Mouse (Mus musculus): ENCODE measurements around the gene Hebp1.
A peak's percentile ranks its signal among the peaks of the same experiment; 100 is the strongest.

The Hebp1 gene

GRCm38 (mm10) chr6:135162311-135162710 is 35.5 kb downstream of the Hebp1 start:
- DNase-seq (ENCODE audit: low spot score): no peak

GRCm38 (mm10) chr6:135161356-135161755 is 36.5 kb downstream of the Hebp1 start:
- no peak for DNase-seq (ENCODE audit: low spot score)

- DNase-seq (ENCODE audit: low spot score): no peak
Observed at GRCm38 (mm10) chr6:135158509-135158908, 39.3 kb downstream of the Hebp1 start.

- peak; percentile 16 for DNase-seq (ENCODE audit: low spot score)
Observed at GRCm38 (mm10) chr6:135157496-135157895, 40.3 kb downstream of the Hebp1 start.

- DNase-seq (ENCODE audit: low spot score): no peak
Observed at GRCm38 (mm10) chr6:135156597-135156996, 41.2 kb downstream of the Hebp1 start.

- no peak for DNase-seq (ENCODE audit: low spot score)
Observed at GRCm38 (mm10) chr6:135153719-135154118, 44.1 kb downstream of the Hebp1 start.

- peak; percentile 55 for DNase-seq (ENCODE audit: low spot score)
Observed at GRCm38 (mm10) chr6:135150311-135150710, 47.5 kb downstream of the Hebp1 start.

GRCm38 (mm10) chr6:135149722-135150121 is 48.1 kb downstream of the Hebp1 start:
- no peak for DNase-seq (ENCODE audit: low spot score)

- DNase-seq (ENCODE audit: low spot score): no peak
Observed at GRCm38 (mm10) chr6:135149175-135149574, 48.6 kb downstream of the Hebp1 start.

- DNase-seq (ENCODE audit: low spot score): peak; percentile 54
Observed at GRCm38 (mm10) chr6:135148506-135148905, 49.3 kb downstream of the Hebp1 start.

GRCm38 (mm10) chr6:135145976-135146375 is 51.8 kb downstream of the Hebp1 start:
- no peak for DNase-seq (ENCODE audit: low spot score)

- DNase-seq (ENCODE audit: low spot score): peak; percentile 74
Observed at GRCm38 (mm10) chr6:135144516-135144915, 53.3 kb downstream of the Hebp1 start.

- no peak for DNase-seq (ENCODE audit: low spot score)
Observed at GRCm38 (mm10) chr6:135143151-135143550, 54.7 kb downstream of the Hebp1 start.

GRCm38 (mm10) chr6:135141451-135142147 is 56.2 kb downstream of the Hebp1 start:
- no peak for DNase-seq (ENCODE audit: low spot score)

GRCm38 (mm10) chr6:135138746-135139145 is 59.1 kb downstream of the Hebp1 start:
- DNase-seq (ENCODE audit: low spot score): no peak

- DNase-seq (ENCODE audit: low spot score): peak; percentile 15
Observed at GRCm38 (mm10) chr6:135138207-135138606, 59.6 kb downstream of the Hebp1 start.

- no peak for DNase-seq (ENCODE audit: low spot score)
Observed at GRCm38 (mm10) chr6:135137736-135138135, 60.1 kb downstream of the Hebp1 start.

GRCm38 (mm10) chr6:135136439-135137161 is 61.2 kb downstream of the Hebp1 start:
- peak; percentile 62 for DNase-seq (ENCODE audit: low spot score)

- no peak for DNase-seq (ENCODE audit: low spot score)
Observed at GRCm38 (mm10) chr6:135135735-135136134, 62.1 kb downstream of the Hebp1 start.

GRCm38 (mm10) chr6:135133486-135133885 is 64.3 kb downstream of the Hebp1 start:
- no peak for DNase-seq (ENCODE audit: low spot score)

GRCm38 (mm10) chr6:135133086-135133485 is 64.7 kb downstream of the Hebp1 start:
- no peak for DNase-seq (ENCODE audit: low spot score)

- no peak for DNase-seq (ENCODE audit: low spot score)
Observed at GRCm38 (mm10) chr6:135124755-135125380, 73.0 kb downstream of the Hebp1 start.

GRCm38 (mm10) chr6:135118183-135118582 is 79.6 kb downstream of the Hebp1 start, which contains the start of gene Gprc5d:
TSS of gene Gprc5d (minus strand) at chr6:135118283.
- DNase-seq (ENCODE audit: low spot score): no peak

All from embryo, embryonic 10 days (tissue).